Comparison of ENCODE assay signal across 31 mouse cellular contexts in the genomic region with DNA sequence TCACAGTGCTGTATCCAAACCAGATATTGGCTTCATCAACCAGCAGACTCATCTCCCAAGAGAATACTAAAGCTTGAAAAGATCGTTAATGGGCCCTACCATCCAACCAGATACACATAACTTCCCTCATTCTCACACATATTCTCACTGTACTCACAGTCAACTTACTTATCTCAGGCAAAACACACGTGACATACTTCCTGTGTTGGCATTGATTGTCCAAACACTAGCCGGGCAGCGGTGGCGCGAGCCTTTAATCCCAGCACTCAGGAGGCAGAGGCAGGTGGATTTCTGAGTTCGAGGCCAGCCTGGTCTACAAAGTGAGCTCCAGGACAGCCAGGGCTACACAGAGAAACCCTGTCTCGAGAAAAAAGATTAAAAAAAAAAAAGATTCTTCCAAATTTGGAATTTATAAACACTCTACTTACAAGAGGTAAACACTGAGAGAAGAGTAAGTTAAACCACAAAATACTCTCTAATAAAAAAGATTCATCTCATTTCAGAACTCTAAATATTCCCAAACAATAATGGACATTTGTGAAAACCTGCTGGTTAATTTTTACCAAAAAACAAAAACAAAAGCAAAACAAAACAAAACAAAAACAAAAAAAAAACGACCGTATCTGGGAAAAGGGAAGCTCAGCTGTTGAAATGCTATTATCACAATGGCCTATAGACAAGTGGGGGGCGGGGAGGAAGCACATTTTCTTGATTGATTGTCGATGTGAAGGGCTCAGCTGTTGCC. TPM values are rescaled to one million over a fixed set of nuclear protein-coding genes. Genes with fewer than 3 reads are reported as not detected.
"Had no signal": no experiment of that assay in that cellular context is flagged by ENCODE, and none has a peak within 500 bp of the region (broad histone marks: within the 10 kb centered on the region; RNA-seq: fewer than 3 reads in every experiment).

No protein-coding gene starts in this region.

- H3K27me3 ChIP-seq: liver, embryonic 15.5 days; midbrain, embryonic 12.5 days; midbrain, embryonic 15.5 days; neural tube, embryonic 13.5 days had no signal

- H3K9me3 ChIP-seq: liver, embryonic 15.5 days; midbrain, embryonic 12.5 days; midbrain, embryonic 15.5 days; neural tube, embryonic 13.5 days had no signal

- H3K36me3 ChIP-seq: midbrain, embryonic 15.5 days had no signal

- H3K27ac ChIP-seq: left cerebral cortex, adult 2 months; liver, embryonic 15.5 days; midbrain, embryonic 12.5 days; midbrain, embryonic 15.5 days; neural tube, embryonic 13.5 days; stomach, postnatal 0 days had no signal

- H3K9ac ChIP-seq: liver, embryonic 15.5 days; midbrain, embryonic 12.5 days; midbrain, embryonic 15.5 days; neural tube, embryonic 13.5 days had no signal

- ATAC-seq: intestine, embryonic 16.5 days; midbrain, embryonic 15.5 days had no signal

- H3K4me3 ChIP-seq: left cerebral cortex, adult 2 months; liver, embryonic 15.5 days; midbrain, embryonic 12.5 days; midbrain, embryonic 15.5 days; myocyte; neural tube, embryonic 13.5 days had no signal

- H3K4me2 ChIP-seq: liver, embryonic 15.5 days; midbrain, embryonic 12.5 days; midbrain, embryonic 15.5 days; neural tube, embryonic 13.5 days had no signal

- DNase-seq: kidney, adult 18-20 months; kidney, adult 9 months; kidney, postnatal 25 days; layer of hippocampus, postnatal 36 days; lung, adult 2 months; lung, postnatal 14 days; lung, postnatal 4 days; thymus, adult 2 months; thymus, postnatal 14 days; thymus, postnatal 4 days had no signal

RNA-seq across cellular contexts. Expression of a gene that starts 17.0 kb away (rescaled TPM):
- total RNA-seq: layer of hippocampus, adult 8-10 months; layer of hippocampus, postnatal 10 days; layer of hippocampus, postnatal 36 days; left cerebral cortex, adult 2 months; left cerebral cortex, postnatal 10 days; left cerebral cortex, postnatal 36 days; megakaryocyte progenitor cell, adult 5-6 weeks; monocyte, adult 5-6 weeks had no signal
- polyA plus RNA-seq: intestine, embryonic 16.5 days; kidney, embryonic 16.5 days; limb, embryonic 11.5 days; limb, embryonic 14.5 days; liver, embryonic 15.5 days; lung, adult 2 months; lung, embryonic 16.5 days; midbrain, embryonic 12.5 days; neural tube, embryonic 13.5 days; small intestine, adult 2 months; spleen, adult 2 months; stomach, embryonic 14.5 days; stomach, postnatal 0 days; thymus, adult 2 months had no signal
